In genomic region chr17:51880221-51880620, GRCm38 (mm10) we compare ENCODE assay signal across 25 mouse cellular contexts. TPM values are rescaled to one million over a fixed set of nuclear protein-coding genes. Genes with fewer than 3 reads are reported as not detected.
A peak's percentile ranks its signal among the peaks of the same experiment; 100 is the strongest.
DNase-seq lines count a peak whose midpoint lies in the region; ATAC-seq and TF ChIP-seq lines count a peak whose summit lies in the region.
"Had no signal": no experiment of that assay in that cellular context is flagged by ENCODE, and none has a peak within 500 bp of the region (broad histone marks: within the 10 kb centered on the region; RNA-seq: fewer than 3 reads in every experiment).

No protein-coding gene starts in this region.

- no peak for TF ChIP-seq POLR2A in thymus, adult 2 months (IDR thresholded peaks at IDR 0.05; ENCODE audit: control insufficient read depth, extremely low read depth, insufficient read depth, low read length, poor library complexity)

- H3K4me1 ChIP-seq in heart, postnatal 0 days (ENCODE audit: control insufficient read depth, insufficient read depth), result no peaks in the 10 kb centered on the region
- H3K4me1 ChIP-seq in thymus, adult 2 months (replicated peaks; ENCODE audit: control insufficient read depth, insufficient read depth, low read length), result peaks cover 38% of the 10 kb centered on the region
- H3K4me1 ChIP-seq: embryonic facial prominence, embryonic 12.5 days; hindbrain, embryonic 15.5 days; liver, embryonic 13.5 days; neural tube, embryonic 12.5 days had no signal

- H3K36me3 ChIP-seq in heart, postnatal 0 days (replicated peaks; ENCODE audit: control insufficient read depth, insufficient read depth, low read length), result no peaks in the 10 kb centered on the region
- no peaks in the 10 kb centered on the region for H3K36me3 ChIP-seq in thymus, adult 2 months (ENCODE audit: control insufficient read depth, insufficient read depth, low read length)
- H3K36me3 ChIP-seq: embryonic facial prominence, embryonic 12.5 days; heart, embryonic 13.5 days; hindbrain, embryonic 15.5 days; liver, embryonic 13.5 days; neural tube, embryonic 12.5 days had no signal

- no peak overlapping the region for H3K9ac ChIP-seq in heart, postnatal 0 days (replicated peaks; ENCODE audit: low read depth, low read length)
- H3K9ac ChIP-seq: embryonic facial prominence, embryonic 12.5 days; forebrain, postnatal 0 days; heart, embryonic 13.5 days; hindbrain, embryonic 15.5 days; liver, embryonic 13.5 days; lung, embryonic 14.5 days; neural tube, embryonic 12.5 days had no signal

- DNase-seq in heart, postnatal 0 days (ENCODE audit: low spot score), result no peak
- DNase-seq in heart, adult 9 months (ENCODE audit: low spot score in 2 of 2), result no peak
- no peak for DNase-seq in thymus, adult 2 months
- no peak for DNase-seq in thymus, postnatal 4 days
- DNase-seq in thymus, postnatal 0 days (ENCODE audit: low spot score), result peak; percentile 61
- DNase-seq in yolk sac, embryonic 10.5 days (ENCODE audit: low spot score), result no peak
- DNase-seq in cerebellum, adult 11 months, result no peak
- DNase-seq: adrenal gland, adult 8-10 months; cerebellum, adult 18-20 months; cerebellum, postnatal 25 days; forebrain, postnatal 0 days; gastrocnemius, postnatal 14 days; heart, adult 11 months; kidney, adult 9 months; kidney, postnatal 25 days; layer of hippocampus, postnatal 36 days; liver, embryonic 13.5 days; lung, embryonic 14.5 days; retina, postnatal 1 day; right cerebral cortex, postnatal 25 days had no signal

- ATAC-seq in heart, postnatal 0 days (ENCODE audit: insufficient read depth, low read depth), result no peak
- ATAC-seq: forebrain, postnatal 0 days; intestine, embryonic 16.5 days had no signal

- H3K4me3 ChIP-seq in heart, postnatal 0 days (ENCODE audit: low read depth, low read length), result no peak overlapping the region
- peak overlapping the region; percentile 18; the same call in 1 of the 2 replicates for H3K4me3 ChIP-seq in thymus, adult 2 months (ENCODE audit: control insufficient read depth, insufficient read depth, low read length)
- H3K4me3 ChIP-seq: embryonic facial prominence, embryonic 12.5 days; heart, embryonic 13.5 days; hindbrain, embryonic 15.5 days; liver, embryonic 13.5 days; neural tube, embryonic 12.5 days had no signal

- no peak overlapping the region for H3K4me2 ChIP-seq in heart, postnatal 0 days (ENCODE audit: low read depth, low read length)
- H3K4me2 ChIP-seq: embryonic facial prominence, embryonic 12.5 days; heart, embryonic 13.5 days; hindbrain, embryonic 15.5 days; liver, embryonic 13.5 days; lung, embryonic 14.5 days; neural tube, embryonic 12.5 days had no signal

- WGBS in heart, postnatal 0 days, result 58% methylated on average over 9 of the region's 9 CpGs
- 22% methylated on average over 9 of the region's 9 CpGs for WGBS in thymus, adult 2 months

- no peaks in the 10 kb centered on the region for H3K9me3 ChIP-seq in heart, postnatal 0 days (replicated peaks; ENCODE audit: control insufficient read depth, low read length)
- H3K9me3 ChIP-seq: embryonic facial prominence, embryonic 12.5 days; heart, embryonic 13.5 days; hindbrain, embryonic 15.5 days; liver, embryonic 13.5 days; neural tube, embryonic 12.5 days had no signal

- TF ChIP-seq CTCF in heart, postnatal 0 days (IDR thresholded peaks at IDR 0.05; ENCODE audit: low read depth), result no peak
- no peak for TF ChIP-seq CTCF in thymus, adult 2 months (IDR thresholded peaks at IDR 0.05; ENCODE audit: borderline replicate concordance, control insufficient read depth, extremely low read depth, insufficient read depth, low read length, poor library complexity)

- no peaks in the 10 kb centered on the region for H3K27me3 ChIP-seq in heart, postnatal 0 days (ENCODE audit: control insufficient read depth, insufficient read depth, low read length)
- no peaks in the 10 kb centered on the region for H3K27me3 ChIP-seq in thymus, adult 2 months (ENCODE audit: control insufficient read depth, insufficient read depth, low read length)
- H3K27me3 ChIP-seq: embryonic facial prominence, embryonic 12.5 days; hindbrain, embryonic 15.5 days; liver, embryonic 13.5 days; neural tube, embryonic 12.5 days had no signal

- H3K27ac ChIP-seq in heart, postnatal 0 days (ENCODE audit: low read depth), result peak overlapping the region; percentile 34; the same call in 1 of the 2 replicates
- H3K27ac ChIP-seq in thymus, adult 2 months (ENCODE audit: control insufficient read depth, insufficient read depth, low read length), result peak overlapping the region; percentile 88; the same call in 1 of the 2 replicates
- H3K27ac ChIP-seq: embryonic facial prominence, embryonic 12.5 days; heart, embryonic 13.5 days; hindbrain, embryonic 15.5 days; liver, embryonic 13.5 days; neural tube, embryonic 12.5 days had no signal

- no peak for TF ChIP-seq EP300 in heart, postnatal 0 days (IDR thresholded peaks at IDR 0.05; ENCODE audit: low read depth)

RNA-seq across cellular contexts. Expression of gene Satb1, which starts 47.1 kb away (rescaled TPM):
- 17.4 and 30.6 TPM in 2 replicates for total RNA-seq in heart, postnatal 0 days (2014; rRNA removed; ENCODE audit: low replicate concordance)
- polyA plus RNA-seq in heart, postnatal 0 days (2015; fragmentation: Nextera tagmentation; extraction: Ambion mirVana), result 8.1 and 8.4 TPM in 2 replicates
- polyA plus RNA-seq in thymus, adult 2 months (2012; rRNA removed), result 873 and 1,043 TPM in 2 replicates
- 728 and 901 TPM in 2 replicates for polyA plus RNA-seq in thymus, postnatal 0 days (2015; fragmentation: Nextera tagmentation; extraction: Ambion mirVana)

Comparison
In these comparisons a context has a peak if more than half of its experiments do, and no peak if none do; other contexts are left out.
1. RNA of gene Satb1, which starts 47.1 kb away (polyA plus RNA-seq): 728 to 901 TPM in thymus, postnatal 0 days and 873 to 1,043 TPM in thymus, adult 2 months; 8.1 to 8.4 TPM in heart, postnatal 0 days; every median in the first group is over 10 times any median in the second.